Mouse (Mus musculus) neural tube, embryonic 12.5 days (tissue): ENCODE results near the gene Olfr30. TPM values are rescaled to one million over a fixed set of nuclear protein-coding genes. Genes with fewer than 3 reads are reported as not detected.
"Not testable (repeated sequence)": the region's sequence is repeated elsewhere in the genome, so short reads cannot be mapped to it uniquely, and the experiment has no call there.

ENCODE experiments used
- ATAC-seq: fragments of 200-750 bp; cut with Nextera tagmentation; 2 replicates; pipeline ENCODE4 v1.8.0; 2017; ENCODE audit warnings: low read depth, mild to moderate bottlenecking, moderate TSS enrichment, moderate library complexity; ENCODE audit not compliant: low FRiP score
- H3K27ac ChIP-seq: fragments of 300-500 bp; sonication (generic); 2 replicates; pipeline ENCODE4 v1.5.1; 2016
- H3K27me3 ChIP-seq: fragments of 300-500 bp; sonication (generic); replicated peaks from 2 replicates; pipeline ENCODE4 v1.6.1; 2016; ENCODE audit warnings: mild to moderate bottlenecking
- H3K36me3 ChIP-seq: fragments of 300-500 bp; sonication (generic); 2 replicates; pipeline ENCODE4 v1.6.1; 2016; ENCODE audit warnings: mild to moderate bottlenecking
- H3K4me1 ChIP-seq: fragments of 300-500 bp; sonication (generic); 2 replicates; pipeline ENCODE4 v1.6.1; 2016
- H3K4me2 ChIP-seq: fragments of 300-500 bp; sonication (generic); replicated peaks from 2 replicates; pipeline ENCODE4 v1.6.1; 2016; ENCODE audit warnings: mild to moderate bottlenecking
- H3K4me3 ChIP-seq: fragments of 300-500 bp; sonication (generic); 2 replicates; pipeline ENCODE4 v1.5.1; 2016
- H3K9ac ChIP-seq: fragments of 300-500 bp; sonication (generic); 2 replicates; pipeline ENCODE4 v1.6.1; 2016; ENCODE audit warnings: mild to moderate bottlenecking
- H3K9me3 ChIP-seq: fragments of 300-500 bp; sonication (generic); 2 replicates; pipeline ENCODE4 v1.6.1; 2016; ENCODE audit warnings: mild to moderate bottlenecking
- whole genome bisulfite sequencing: fragments of 180-500 bp; shearing (Covaris S2); methylation state at CpG from one replicate; pipeline ENCODE4 v1.1.7; 2016; 5-methylcytosine and 5-hydroxymethylcytosine counted together
- polyA plus RNA-seq: library from polyadenylated mRNA; unstranded; fragments of >200 nt; fragmentation: Nextera tagmentation; extraction: Ambion mirVana; gene quantifications from 2 replicates; pipeline ENCODE4 v1.2.1, GENCODE M21; 2016

The Olfr30 gene
- not detected in 2 replicates for polyA plus RNA-seq

DNA sequence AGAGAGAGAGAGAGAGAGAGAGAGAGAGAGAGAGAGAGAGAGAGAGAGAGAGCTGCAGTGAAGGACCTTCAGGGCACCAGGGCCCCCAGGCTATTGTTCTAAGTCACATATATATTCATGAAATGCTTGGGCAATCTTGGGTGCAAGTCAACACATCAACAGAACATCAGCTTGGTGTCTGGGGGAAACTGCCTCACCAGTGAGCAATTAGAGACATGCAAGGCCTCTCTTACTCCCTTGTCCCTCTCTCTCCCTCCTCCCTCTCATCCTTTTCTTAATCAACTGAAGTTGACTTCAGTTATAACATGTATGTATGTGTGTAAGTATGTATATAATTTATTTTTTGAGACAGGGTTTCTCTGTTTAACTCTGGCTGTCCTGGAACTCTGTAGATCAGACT, at the start of gene Olfr30:
Gene Olfr30 (minus strand): TSS at position 101 of the 400 bp plus-strand sequence.
- Histone ChIP-seq H3K4me2 (no peak within 1 kb of the TSS), H3K4me1 (no peaks in the 10 kb centered on the region), H3K9me3 (no peaks in the 10 kb centered on the region), H3K36me3 (no peaks in the 10 kb centered on the region), H3K27me3 (no peaks in the 10 kb centered on the region), H3K9ac (no peak within 1 kb of the TSS), H3K4me3 (no peak within 1 kb of the TSS), H3K27ac (no peak within 1 kb of the TSS)
- no peak for ATAC-seq

DNA sequence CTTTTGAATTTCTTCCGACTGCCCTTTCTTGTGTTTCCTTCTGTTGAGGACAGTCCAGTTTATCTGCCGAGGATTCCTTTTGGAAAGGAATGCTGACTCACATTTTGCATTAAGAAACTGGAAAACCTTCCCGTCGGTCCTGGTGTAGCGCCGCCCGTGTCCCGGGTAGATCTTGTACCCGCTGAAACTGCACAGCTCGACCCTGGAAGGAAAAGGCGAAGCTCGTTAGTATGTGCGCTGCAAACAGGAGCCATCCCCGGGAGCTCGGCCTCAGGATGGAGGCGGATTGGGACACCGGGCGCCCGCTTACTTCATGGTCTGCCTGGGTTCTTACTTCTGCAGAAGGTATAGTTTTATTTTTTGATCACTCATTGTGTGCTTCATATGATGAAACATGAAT, 47.0 kb upstream of the Olfr30 start:
- 90% methylated on average over 19 of the region's 19 CpGs for WGBS
- H3K4me3 ChIP-seq, H3K27ac ChIP-seq, H3K9me3 ChIP-seq, ATAC-seq, H3K27me3 ChIP-seq, H3K9ac ChIP-seq, H3K4me2 ChIP-seq, H3K36me3 ChIP-seq, H3K4me1 ChIP-seq: not testable (repeated sequence)

DNA sequence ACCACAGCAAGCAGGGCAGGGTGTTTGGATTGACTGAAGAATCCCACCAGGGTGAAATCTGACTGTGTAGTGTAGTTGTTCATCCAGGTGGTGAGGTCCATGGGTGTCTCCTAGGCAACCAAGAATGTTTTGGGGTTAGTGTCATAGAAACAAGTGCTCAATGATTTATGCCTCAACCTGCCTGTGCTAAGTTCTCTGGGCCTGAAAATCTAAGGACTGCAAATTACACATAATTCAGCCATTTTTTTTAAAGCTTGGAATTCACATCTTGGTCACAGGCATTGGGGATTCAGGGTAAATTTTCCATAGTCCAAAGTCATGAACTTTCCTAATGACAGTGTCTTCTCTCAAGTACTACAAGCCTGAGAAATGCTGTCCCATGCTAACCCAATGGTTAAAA, 40.4 kb upstream of the Olfr30 start, which contains the start of gene Olfr331:
Gene Olfr331 (minus strand): TSS at position 101 of the 400 bp plus-strand sequence.
- H3K9me3 ChIP-seq, H3K27me3 ChIP-seq, H3K4me2 ChIP-seq, H3K4me3 ChIP-seq, H3K36me3 ChIP-seq, H3K27ac ChIP-seq, H3K4me1 ChIP-seq, ATAC-seq, H3K9ac ChIP-seq: not testable (repeated sequence)

DNA sequence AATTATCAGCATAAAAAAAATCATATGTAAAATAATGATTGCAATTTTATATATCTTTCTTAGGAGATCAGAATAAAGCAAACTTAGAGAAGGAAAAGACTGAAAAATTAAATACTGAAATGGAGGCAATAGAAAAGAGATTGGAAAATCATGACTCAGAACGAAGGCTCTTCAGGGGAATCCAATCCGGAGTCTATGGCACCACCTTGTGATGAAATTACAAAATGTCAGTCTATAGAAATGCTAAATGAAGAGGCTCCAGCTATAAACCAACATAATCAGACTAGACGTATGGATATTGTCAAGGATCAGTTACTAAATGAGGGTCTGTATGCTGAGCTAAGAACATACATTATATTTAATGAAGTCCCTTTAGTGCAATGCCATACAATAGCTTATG, 37.2 kb upstream of the Olfr30 start:
- Histone ChIP-seq H3K27me3 (no peaks in the 10 kb centered on the region), H3K4me3 (no peak overlapping the region), H3K9me3 (no peaks in the 10 kb centered on the region), H3K4me2 (no peak overlapping the region), H3K9ac (no peak overlapping the region), H3K36me3 (no peaks in the 10 kb centered on the region), H3K27ac (no peak overlapping the region), H3K4me1 (no peaks in the 10 kb centered on the region)
- WGBS: 72% methylated on average over 3 of the region's 3 CpGs
- no peak for ATAC-seq

DNA sequence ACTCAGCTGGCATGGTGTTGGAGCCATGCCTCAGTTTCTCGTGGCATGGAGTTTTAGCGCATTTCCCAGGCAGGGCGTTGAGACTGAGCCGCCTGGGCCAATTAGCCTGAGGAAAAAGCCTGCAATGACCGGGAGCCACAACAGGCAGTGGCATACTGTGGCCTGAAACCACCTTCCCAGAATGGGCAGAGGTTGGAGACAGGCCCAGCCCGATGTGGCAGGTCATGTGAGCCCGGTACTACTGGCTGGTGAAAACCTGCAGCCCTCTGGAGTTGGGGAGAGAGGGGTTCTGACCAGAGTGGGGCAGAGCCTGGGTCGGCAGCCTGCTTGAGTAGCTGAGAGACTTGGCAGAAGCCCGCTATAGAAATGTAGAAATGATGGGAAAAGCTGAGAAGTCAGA, 36.7 kb upstream of the Olfr30 start:
- H3K4me3 ChIP-seq: no peak overlapping the region
- H3K4me1 ChIP-seq: no peaks in the 10 kb centered on the region
- no peak overlapping the region for H3K27ac ChIP-seq
- WGBS: 81% methylated on average over 9 of the region's 9 CpGs
- ATAC-seq: no peak
- H3K27me3 ChIP-seq: no peaks in the 10 kb centered on the region
- no peaks in the 10 kb centered on the region for H3K9me3 ChIP-seq
- H3K9ac ChIP-seq: no peak overlapping the region
- H3K36me3 ChIP-seq: no peaks in the 10 kb centered on the region
- H3K4me2 ChIP-seq: no peak overlapping the region

DNA sequence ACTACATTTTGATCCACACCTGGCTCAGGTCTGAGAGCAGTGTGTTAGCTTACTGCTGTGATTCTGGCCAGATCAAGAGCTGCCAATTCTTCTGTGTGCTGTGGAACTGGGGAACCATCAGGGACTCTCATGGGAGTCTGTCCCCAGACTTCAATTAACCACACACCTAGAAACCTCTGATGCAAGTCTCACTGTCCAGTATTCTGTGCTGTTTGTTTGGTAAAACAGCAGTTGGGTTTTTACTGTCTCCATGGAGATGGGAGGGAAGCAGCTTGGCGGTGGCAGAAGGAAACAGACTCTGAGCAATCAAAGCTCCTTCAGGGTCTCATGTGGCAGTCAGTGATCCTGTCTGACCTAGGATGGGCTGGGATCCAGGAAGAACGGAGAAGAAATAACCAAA, 30.4 kb upstream of the Olfr30 start, which contains the start of gene Olfr332:
Gene Olfr332 (minus strand): TSS at position 101 of the 400 bp plus-strand sequence.
- Histone ChIP-seq H3K9ac (no peak within 1 kb of the TSS), H3K4me1 (no peaks in the 10 kb centered on the region), H3K27ac (no peak within 1 kb of the TSS), H3K4me2 (no peak within 1 kb of the TSS), H3K9me3 (no peaks in the 10 kb centered on the region), H3K36me3 (no peaks in the 10 kb centered on the region), H3K27me3 (no peaks in the 10 kb centered on the region), H3K4me3 (no peak within 1 kb of the TSS)
- ATAC-seq: no peak
- 89% methylated on average over 2 of the region's 2 CpGs for WGBS

DNA sequence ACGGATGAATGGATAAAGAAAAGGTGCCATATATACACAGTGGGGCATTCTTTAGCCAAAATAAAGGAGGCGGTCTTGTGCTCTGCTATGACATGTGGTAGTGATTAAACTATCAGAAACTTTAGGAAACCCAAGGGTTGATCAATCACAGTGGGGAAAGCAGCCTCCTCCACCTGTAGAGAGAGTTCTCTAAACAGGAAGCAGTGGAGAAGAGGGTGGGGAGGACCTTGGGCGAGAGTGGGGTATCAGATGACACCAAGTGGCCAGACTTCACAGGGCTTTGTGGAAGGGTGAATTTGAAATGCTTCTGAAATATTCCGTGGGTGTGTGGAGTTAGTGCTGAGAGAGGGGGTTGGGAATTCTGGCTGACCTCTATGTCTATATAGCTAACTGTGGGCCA, 8.5 kb downstream of the Olfr30 start:
- Histone ChIP-seq H3K27me3 (no peaks in the 10 kb centered on the region), H3K9ac (no peak overlapping the region), H3K4me2 (no peak overlapping the region), H3K4me1 (no peaks in the 10 kb centered on the region), H3K4me3 (no peak overlapping the region), H3K36me3 (no peaks in the 10 kb centered on the region), H3K27ac (no peak overlapping the region), H3K9me3 (0 out of 2 replicates have a peak, but pooled peaks cover 6% of the 10 kb centered on the region)
- ATAC-seq: no peak
- WGBS: 72% methylated on average over 4 of the region's 4 CpGs

DNA sequence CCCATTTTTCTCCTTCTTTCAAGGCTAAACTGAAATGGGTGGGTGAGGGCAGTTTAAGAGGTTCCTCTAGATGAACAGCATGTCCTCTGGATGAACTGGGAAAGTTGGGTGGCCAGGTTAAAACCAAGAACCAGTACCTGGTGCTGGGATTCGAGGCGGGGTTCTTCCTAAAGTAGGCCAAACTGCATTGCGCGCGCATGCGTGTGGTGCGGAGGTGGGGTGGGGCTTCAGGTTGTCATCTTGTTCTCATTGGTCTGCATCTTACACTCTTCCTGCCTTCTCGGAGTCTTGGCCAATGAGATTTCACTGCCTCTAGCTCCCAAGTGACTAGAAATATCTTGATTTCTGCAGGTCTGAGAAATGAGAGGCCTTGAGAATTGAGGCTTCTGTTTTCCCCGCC, 9.3 kb downstream of the Olfr30 start, which contains the start of gene Lypd9:
Gene Lypd9 (minus strand): TSS at position 165 of the 400 bp plus-strand sequence.
- H3K4me3 ChIP-seq: no peak within 1 kb of the TSS
- H3K27me3 ChIP-seq: no peaks in the 10 kb centered on the region
- no peak for ATAC-seq
- H3K4me1 ChIP-seq: no peaks in the 10 kb centered on the region
- 0 out of 2 replicates have a peak, but pooled peaks cover 6% of the 10 kb centered on the region for H3K9me3 ChIP-seq
- no peak within 1 kb of the TSS for H3K4me2 ChIP-seq
- H3K9ac ChIP-seq: no peak within 1 kb of the TSS
- H3K27ac ChIP-seq: no peak within 1 kb of the TSS
- H3K36me3 ChIP-seq: no peaks in the 10 kb centered on the region
- 97% methylated on average over 9 of the region's 9 CpGs for WGBS

DNA sequence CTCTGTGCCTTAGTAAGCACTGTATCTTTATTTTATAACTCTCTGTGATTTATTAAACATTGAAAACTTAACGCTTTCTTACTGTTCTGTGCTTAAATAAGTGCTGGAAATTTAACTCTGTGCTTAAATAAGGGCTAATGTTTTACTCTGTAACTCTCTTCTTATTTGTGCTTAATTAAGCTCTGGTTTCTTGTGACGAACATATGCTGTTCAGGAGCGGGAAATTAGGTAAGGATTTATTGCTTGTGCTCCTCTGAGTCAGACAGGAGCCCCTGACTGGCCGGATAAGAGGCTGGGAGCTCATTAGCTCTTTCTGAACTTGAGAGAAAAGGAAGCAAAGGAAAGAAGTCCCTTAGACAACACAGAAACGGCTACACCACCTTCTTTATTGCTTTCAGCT, 24.2 kb downstream of the Olfr30 start:
- Histone ChIP-seq H3K4me2 (no peak overlapping the region), H3K4me3 (no peak overlapping the region), H3K9ac (no peak overlapping the region), H3K36me3 (no peaks in the 10 kb centered on the region), H3K9me3 (no peaks in the 10 kb centered on the region), H3K4me1 (no peaks in the 10 kb centered on the region), H3K27me3 (no peaks in the 10 kb centered on the region), H3K27ac (no peak overlapping the region)
- WGBS: 36% methylated on average over 5 of the region's 5 CpGs
- ATAC-seq: no peak

DNA sequence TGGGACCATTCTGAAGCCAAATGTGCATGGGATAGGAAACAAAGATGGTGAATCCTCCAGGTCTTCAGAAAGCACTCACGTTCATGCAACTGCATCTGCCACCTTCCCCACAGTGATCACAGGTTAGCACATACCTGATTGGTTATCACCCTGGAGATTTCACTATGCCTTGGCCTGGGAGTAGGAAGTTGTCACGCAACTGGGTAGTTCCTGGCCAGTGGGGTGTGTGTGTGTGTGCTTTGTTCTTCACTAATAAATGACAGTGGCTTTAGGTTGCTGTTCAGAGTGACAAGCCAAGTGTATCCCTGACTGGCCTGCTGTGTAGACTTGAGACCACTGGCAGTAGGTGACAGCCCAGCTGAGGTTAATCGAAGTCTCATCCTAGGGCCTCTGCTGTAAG, 29.8 kb downstream of the Olfr30 start, which contains the start of gene Gm12253:
Gene Gm12253 (plus strand): TSS at position 301 of the 400 bp plus-strand sequence.
- WGBS: 89% methylated on average over 3 of the region's 3 CpGs
- H3K27ac ChIP-seq: no peak within 1 kb of the TSS
- H3K9ac ChIP-seq: no peak within 1 kb of the TSS

DNA sequence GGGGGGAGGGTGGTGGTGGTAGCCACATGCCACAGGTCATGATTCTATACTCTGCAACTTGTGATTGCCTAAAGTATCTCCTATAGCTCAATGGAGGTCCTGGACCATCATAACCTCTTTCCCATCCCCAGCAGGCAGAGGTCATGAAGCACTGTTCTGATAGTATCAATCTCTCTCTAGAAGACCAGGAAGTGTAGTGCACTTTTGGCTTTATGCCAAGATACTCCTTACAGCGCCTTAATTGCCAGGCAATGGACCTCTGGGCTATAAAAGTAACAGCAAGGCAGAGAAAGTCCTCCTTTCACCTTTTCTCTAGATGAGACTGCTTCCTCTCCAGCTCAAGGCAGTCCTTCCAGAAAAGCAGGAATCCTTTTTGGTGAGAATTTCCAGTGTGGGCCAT, 41.3 kb downstream of the Olfr30 start, which contains the start of gene 1810065E05Rik:
Gene 1810065E05Rik (plus strand): TSS at position 297 of the 400 bp plus-strand sequence.
- no peak for ATAC-seq
- WGBS: 61% methylated on average over 1 of the region's 1 CpGs
- Histone ChIP-seq H3K36me3 (no peaks in the 10 kb centered on the region), H3K27ac (no peak within 1 kb of the TSS), H3K9me3 (no peaks in the 10 kb centered on the region), H3K4me1 (no peaks in the 10 kb centered on the region), H3K4me3 (no peak within 1 kb of the TSS), H3K27me3 (no peaks in the 10 kb centered on the region), H3K9ac (no peak within 1 kb of the TSS), H3K4me2 (no peak within 1 kb of the TSS)

More for the DNA sequence above, 29.8 kb downstream of the Olfr30 start, which contains the start of gene Gm12253:
- Histone ChIP-seq H3K27me3 (no peaks in the 10 kb centered on the region), H3K36me3 (no peaks in the 10 kb centered on the region), H3K9me3 (no peaks in the 10 kb centered on the region), H3K4me2 (no peak within 1 kb of the TSS), H3K4me3 (no peak within 1 kb of the TSS), H3K4me1 (no peaks in the 10 kb centered on the region)
- ATAC-seq: no peak

DNA sequence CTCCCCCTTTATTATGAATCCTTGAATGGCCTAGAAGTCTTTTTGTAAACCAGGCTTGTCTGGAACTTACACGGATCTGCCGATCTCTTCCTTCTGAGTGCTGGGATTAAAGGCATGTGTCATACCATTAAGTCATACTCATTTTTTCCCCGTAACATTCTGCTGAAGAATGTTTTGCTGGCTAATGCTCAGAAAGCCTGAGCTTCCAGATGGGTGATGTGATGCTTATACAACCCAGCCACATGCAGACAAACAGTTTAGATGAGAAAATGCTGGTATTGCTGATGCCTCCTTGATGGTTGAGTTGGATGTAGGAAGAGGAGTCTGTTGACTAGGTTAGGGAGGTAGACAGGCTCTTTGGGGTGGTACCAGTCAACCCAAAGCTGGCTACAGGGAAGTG, 43.7 kb downstream of the Olfr30 start:
- Histone ChIP-seq H3K27me3 (no peaks in the 10 kb centered on the region), H3K9ac (no peak overlapping the region), H3K9me3 (no peaks in the 10 kb centered on the region), H3K36me3 (no peaks in the 10 kb centered on the region), H3K4me2 (no peak overlapping the region), H3K4me3 (no peak overlapping the region), H3K4me1 (no peaks in the 10 kb centered on the region), H3K27ac (no peak overlapping the region)
- no peak for ATAC-seq
- WGBS: 89% methylated on average over 3 of the region's 3 CpGs

DNA sequence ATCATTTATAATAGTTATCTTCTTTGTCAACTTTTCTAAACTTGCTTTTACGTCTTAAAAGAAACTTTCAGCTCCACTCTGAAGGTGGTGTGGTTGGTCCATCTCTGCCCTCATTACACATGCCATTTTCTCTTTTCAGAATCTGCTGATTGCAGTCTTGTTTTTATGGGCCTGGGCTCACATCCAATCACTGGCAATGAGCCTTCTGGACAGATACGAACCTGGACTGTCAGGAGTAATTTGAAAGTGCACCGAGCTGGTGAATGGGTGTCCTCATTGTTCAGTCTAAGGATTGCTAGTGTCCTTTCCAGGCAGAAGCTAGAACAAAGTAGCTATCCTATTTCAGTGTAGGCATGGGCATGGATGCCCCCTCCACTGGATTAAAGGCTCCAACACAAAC, 54.0 kb downstream of the Olfr30 start:
- no peaks in the 10 kb centered on the region for H3K4me1 ChIP-seq
- WGBS: 75% methylated on average over 3 of the region's 3 CpGs
- H3K9ac ChIP-seq: no peak overlapping the region
- H3K4me3 ChIP-seq: no peak overlapping the region
- no peaks in the 10 kb centered on the region for H3K9me3 ChIP-seq
- H3K36me3 ChIP-seq: no peaks in the 10 kb centered on the region
- no peak overlapping the region for H3K27ac ChIP-seq
- no peak overlapping the region for H3K4me2 ChIP-seq
- no peaks in the 10 kb centered on the region for H3K27me3 ChIP-seq
- no peak for ATAC-seq
